Mouse (Mus musculus) hindbrain, embryonic 15.5 days (tissue): ENCODE results near the gene Vsnl1. TPM values are rescaled to one million over a fixed set of nuclear protein-coding genes. Genes with fewer than 3 reads are reported as not detected.

ENCODE experiments used
- ATAC-seq: fragments of 200-750 bp; cut with Nextera tagmentation; 2 replicates; pipeline ENCODE4 v1.8.0; 2017; ENCODE audit warnings: low read depth, moderate number of reproducible peaks, moderate TSS enrichment; ENCODE audit not compliant: low FRiP score
- H3K27ac ChIP-seq: fragments of 300-500 bp; sonication (generic); replicated peaks from 2 replicates; pipeline ENCODE4 v1.5.1; 2015; ENCODE audit warnings: mild to moderate bottlenecking, inconsistent platforms
- H3K27me3 ChIP-seq: fragments of 300-500 bp; sonication (generic); 2 replicates; pipeline ENCODE4 v1.6.1; 2015; ENCODE audit warnings: control low read depth, inconsistent platforms
- H3K36me3 ChIP-seq: fragments of 300-500 bp; sonication (generic); 2 replicates; pipeline ENCODE4 v1.6.1; 2015; ENCODE audit warnings: control low read depth, inconsistent platforms
- H3K4me1 ChIP-seq: fragments of 300-500 bp; sonication (generic); replicated peaks from 2 replicates; pipeline ENCODE4 v1.6.1; 2015; ENCODE audit warnings: control low read depth, inconsistent platforms
- H3K4me2 ChIP-seq: fragments of 300-500 bp; sonication (generic); 2 replicates; pipeline ENCODE4 v1.6.1; 2015; ENCODE audit warnings: moderate library complexity, mild to moderate bottlenecking, inconsistent platforms
- H3K4me3 ChIP-seq: fragments of 300-500 bp; sonication (generic); 2 replicates; pipeline ENCODE4 v1.5.1; 2015; ENCODE audit warnings: mild to moderate bottlenecking, inconsistent platforms
- H3K9ac ChIP-seq: fragments of 300-500 bp; sonication (generic); 2 replicates; pipeline ENCODE4 v1.6.1; 2015; ENCODE audit warnings: inconsistent platforms
- H3K9me3 ChIP-seq: fragments of 300-500 bp; sonication (generic); 2 replicates; pipeline ENCODE4 v1.6.1; 2016; ENCODE audit warnings: control low read depth, inconsistent platforms
- WGBS: fragments of 180-500 bp; shearing (Covaris S2); methylation state at CpG from one replicate; pipeline ENCODE4 v1.1.7; 2015; 5-methylcytosine and 5-hydroxymethylcytosine counted together
- polyA plus RNA-seq: library from polyadenylated mRNA; unstranded; fragments of >200 nt; fragmentation: Nextera tagmentation; extraction: Ambion mirVana; gene quantifications from 2 replicates; pipeline ENCODE4 v1.2.1, GENCODE M21; 2015

Vsnl1 gene
- polyA plus RNA-seq, 1 experiment from 2014 or later = 123 TPM

DNA sequence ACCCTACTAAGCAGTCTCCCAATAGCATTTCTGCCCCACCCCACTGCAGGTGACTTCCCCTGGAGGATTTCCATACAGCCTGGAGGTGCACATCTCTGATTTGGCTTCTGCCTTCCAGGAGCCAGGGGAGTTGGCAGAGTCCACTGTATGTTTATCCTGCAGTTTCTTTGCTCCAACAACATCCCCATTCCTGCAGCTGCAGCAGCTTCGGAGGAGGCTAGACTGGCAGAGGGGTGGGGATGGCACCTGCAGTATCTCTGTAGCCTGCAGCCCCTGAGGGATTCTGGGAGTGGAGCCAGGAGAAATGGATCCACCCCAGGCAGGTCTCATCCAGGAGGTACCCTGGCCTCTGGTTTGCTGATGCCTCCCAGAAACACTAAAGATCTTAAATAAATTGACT, 2.7 kb downstream of the Vsnl1 start:
- no peaks in the 10 kb centered on the region for H3K9me3 ChIP-seq
- no peaks in the 10 kb centered on the region for H3K27me3 ChIP-seq
- peaks cover 23% of the 10 kb centered on the region for H3K4me1 ChIP-seq
- 0 out of 2 replicates have a peak overlapping the region, but pooled peaks have one; percentile 14 for H3K4me3 ChIP-seq
- ATAC-seq = no peak
- peak overlapping the region; percentile 14 for H3K9ac ChIP-seq
- no peak overlapping the region for H3K27ac ChIP-seq
- WGBS = 55% methylated on average over 1 of the region's 1 CpGs
- no peaks in the 10 kb centered on the region for H3K36me3 ChIP-seq
- peak overlapping the region; percentile 92 for H3K4me2 ChIP-seq

DNA sequence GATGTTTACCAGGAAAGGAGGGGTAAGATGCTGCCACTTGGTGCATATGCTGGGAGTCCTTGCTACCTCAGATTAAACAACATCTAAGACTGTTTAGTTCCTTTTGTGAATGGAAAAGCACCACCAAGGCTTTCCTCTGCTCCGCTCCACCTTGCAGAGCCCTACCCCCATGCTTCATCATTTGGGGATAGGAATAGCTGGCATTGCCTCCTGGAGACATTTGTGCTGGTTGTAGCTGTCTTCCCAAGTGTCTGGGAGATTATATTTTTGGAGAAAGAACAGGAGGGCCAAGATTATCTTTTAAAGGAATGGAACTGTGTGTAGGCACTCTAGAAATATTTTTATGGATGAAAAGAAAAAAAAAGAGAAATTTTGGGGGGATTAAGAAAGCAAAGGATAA, 3.3 kb downstream of the Vsnl1 start:
- Histone ChIP-seq H3K4me3 (no peak overlapping the region), H3K27ac (no peak overlapping the region), H3K9ac (no peak overlapping the region), H3K4me1 (peaks cover 23% of the 10 kb centered on the region), H3K36me3 (no peaks in the 10 kb centered on the region), H3K4me2 (peak overlapping the region; percentile 92), H3K9me3 (no peaks in the 10 kb centered on the region), H3K27me3 (no peaks in the 10 kb centered on the region)
- 94% methylated on average over 1 of the region's 1 CpGs for WGBS
- no peak for ATAC-seq

DNA sequence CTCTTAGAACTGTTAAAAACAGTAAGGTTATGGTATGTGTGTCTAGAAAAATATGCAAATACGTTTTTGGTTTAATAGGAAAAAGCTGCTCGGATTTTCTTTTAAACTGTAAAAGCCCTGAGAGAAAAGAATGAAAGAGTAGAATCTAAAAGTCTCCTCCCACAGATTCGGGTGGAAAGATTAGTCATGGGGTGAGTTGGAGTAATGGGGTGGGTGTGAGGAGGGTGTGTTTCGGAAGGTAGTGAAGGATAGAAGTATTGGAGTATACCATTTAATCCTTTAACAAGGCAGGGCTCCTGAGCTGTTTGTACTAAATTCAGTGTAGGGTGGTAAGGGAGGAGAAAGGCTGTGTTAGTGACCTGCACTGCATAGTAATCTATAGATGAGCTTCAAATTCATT, 9.0 kb downstream of the Vsnl1 start:
- H3K27me3 ChIP-seq = no peaks in the 10 kb centered on the region
- ATAC-seq = no peak
- no peaks in the 10 kb centered on the region for H3K4me1 ChIP-seq

DNA sequence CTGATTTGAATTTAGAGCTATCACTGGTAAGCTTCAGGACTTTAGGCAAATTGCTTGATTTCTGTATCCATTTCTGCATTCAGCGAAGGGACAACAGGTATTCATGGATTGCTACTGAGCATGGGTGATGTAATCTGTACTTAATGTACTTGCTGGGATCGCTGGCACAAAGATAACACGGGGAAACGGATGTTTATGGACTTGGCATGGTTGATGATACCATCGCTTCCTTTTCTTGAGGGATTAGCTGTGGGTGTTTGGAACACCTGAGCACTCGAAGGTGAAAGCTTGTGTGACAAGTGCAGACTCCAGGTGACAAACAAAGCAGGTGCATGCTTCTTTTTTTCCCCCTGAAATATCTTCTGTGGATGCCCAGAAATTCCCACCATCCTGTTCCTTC, 18.3 kb downstream of the Vsnl1 start:
- no peak overlapping the region for H3K27ac ChIP-seq
- H3K4me2 ChIP-seq = no peak overlapping the region
- no peak overlapping the region for H3K4me3 ChIP-seq
- no peaks in the 10 kb centered on the region for H3K36me3 ChIP-seq
- no peak for ATAC-seq
- H3K9ac ChIP-seq = no peak overlapping the region
- H3K4me1 ChIP-seq = no peaks in the 10 kb centered on the region
- WGBS = 81% methylated on average over 6 of the region's 6 CpGs
- H3K27me3 ChIP-seq = no peaks in the 10 kb centered on the region
- H3K9me3 ChIP-seq = no peaks in the 10 kb centered on the region

More for the DNA sequence above, 9.0 kb downstream of the Vsnl1 start:
- Histone ChIP-seq H3K4me2 (no peak overlapping the region), H3K27ac (no peak overlapping the region), H3K36me3 (no peaks in the 10 kb centered on the region), H3K4me3 (no peak overlapping the region), H3K9me3 (no peaks in the 10 kb centered on the region), H3K9ac (no peak overlapping the region)
- 76% methylated on average over 4 of the region's 4 CpGs for WGBS

- Histone ChIP-seq H3K4me1 (no peaks in the 10 kb centered on the region), H3K9ac (no peak overlapping the region)
- ATAC-seq = no peak
These were observed 28.7 kb downstream of the Vsnl1 start for GRCm38 (mm10) chr12:11407679-11408078.

GRCm38 (mm10) chr12:11398791-11399190, 37.6 kb downstream of the Vsnl1 start:
- Histone ChIP-seq H3K27me3 (no peaks in the 10 kb centered on the region), H3K36me3 (no peaks in the 10 kb centered on the region), H3K27ac (no peak overlapping the region), H3K4me3 (no peak overlapping the region), H3K4me2 (no peak overlapping the region), H3K9me3 (no peaks in the 10 kb centered on the region), H3K9ac (no peak overlapping the region), H3K4me1 (no peaks in the 10 kb centered on the region)
- no peak for ATAC-seq
- WGBS = 93% methylated on average over 6 of the region's 6 CpGs

More at GRCm38 (mm10) chr12:11407679-11408078, 28.7 kb downstream of the Vsnl1 start:
- no peaks in the 10 kb centered on the region for H3K27me3 ChIP-seq
- no peaks in the 10 kb centered on the region for H3K9me3 ChIP-seq
- H3K4me3 ChIP-seq = no peak overlapping the region
- no peaks in the 10 kb centered on the region for H3K36me3 ChIP-seq
- no peak overlapping the region for H3K4me2 ChIP-seq
- 89% methylated on average over 4 of the region's 4 CpGs for WGBS
- H3K27ac ChIP-seq = no peak overlapping the region

DNA sequence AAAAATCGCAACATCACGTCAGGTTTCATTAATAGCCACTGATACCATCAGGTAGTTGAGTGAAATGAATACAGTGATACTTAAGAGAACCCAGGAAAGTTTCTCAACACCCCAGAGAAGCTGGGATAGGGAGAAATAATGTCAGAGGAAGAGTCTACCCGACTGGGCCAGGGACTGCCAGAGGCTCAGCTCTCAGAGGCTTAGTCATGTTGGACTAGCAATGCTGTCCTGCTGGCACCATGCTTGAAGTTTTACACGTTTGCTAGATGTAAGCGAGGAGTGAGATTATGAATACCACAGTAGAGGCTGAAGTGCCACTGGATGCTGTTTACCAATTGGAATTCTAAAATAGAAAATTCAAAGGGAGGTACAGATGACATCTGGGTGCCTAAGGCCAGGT, 39.4 kb downstream of the Vsnl1 start:
- Histone ChIP-seq H3K27me3 (no peaks in the 10 kb centered on the region), H3K36me3 (no peaks in the 10 kb centered on the region), H3K27ac (no peak overlapping the region), H3K4me1 (no peaks in the 10 kb centered on the region), H3K9me3 (no peaks in the 10 kb centered on the region), H3K4me3 (no peak overlapping the region), H3K4me2 (no peak overlapping the region), H3K9ac (no peak overlapping the region)
- no peak for ATAC-seq
- 89% methylated on average over 5 of the region's 5 CpGs for WGBS

DNA sequence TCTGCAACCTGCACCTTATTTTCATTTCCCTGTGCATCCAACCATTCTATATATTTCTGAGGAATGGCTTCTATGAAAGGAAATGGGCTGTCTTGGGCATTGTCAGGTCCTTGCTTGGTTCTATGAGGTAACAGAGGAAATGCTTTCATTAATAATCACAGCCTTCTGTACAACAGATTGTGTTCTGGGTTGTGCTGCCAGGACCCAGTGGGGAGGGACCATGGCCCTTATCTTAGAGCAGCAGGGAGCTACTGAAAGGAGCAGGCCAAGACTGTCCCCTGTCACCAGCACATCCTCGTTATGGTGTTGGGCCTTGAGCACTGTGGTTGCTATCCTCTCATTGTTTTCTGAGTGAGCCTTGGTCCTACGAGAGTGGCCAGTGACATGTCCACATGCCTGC, 40.9 kb downstream of the Vsnl1 start:
- 66% methylated on average over 2 of the region's 2 CpGs for WGBS
- no peaks in the 10 kb centered on the region for H3K36me3 ChIP-seq
- no peaks in the 10 kb centered on the region for H3K4me1 ChIP-seq
- ATAC-seq = no peak
- H3K4me2 ChIP-seq = no peak overlapping the region
- H3K9me3 ChIP-seq = no peaks in the 10 kb centered on the region
- no peak overlapping the region for H3K4me3 ChIP-seq
- H3K9ac ChIP-seq = no peak overlapping the region
- no peak overlapping the region for H3K27ac ChIP-seq
- H3K27me3 ChIP-seq = no peaks in the 10 kb centered on the region

- WGBS = 37% methylated on average over 1 of the region's 1 CpGs
- H3K9ac ChIP-seq = no peak overlapping the region
These were observed 43.9 kb downstream of the Vsnl1 start for GRCm38 (mm10) chr12:11392525-11392924.

GRCm38 (mm10) chr12:11391244-11391949, 45.0 kb downstream of the Vsnl1 start:
- no peak overlapping the region for H3K27ac ChIP-seq
- H3K4me1 ChIP-seq = no peaks in the 10 kb centered on the region
- no peak overlapping the region for H3K9ac ChIP-seq
- H3K27me3 ChIP-seq = no peaks in the 10 kb centered on the region
- ATAC-seq = peak; percentile 65
- no peak overlapping the region for H3K4me2 ChIP-seq
- WGBS = 66% methylated on average over 7 of the region's 7 CpGs
- no peaks in the 10 kb centered on the region for H3K9me3 ChIP-seq
- H3K4me3 ChIP-seq = no peak overlapping the region
- H3K36me3 ChIP-seq = no peaks in the 10 kb centered on the region

More at GRCm38 (mm10) chr12:11392525-11392924, 43.9 kb downstream of the Vsnl1 start:
- H3K27me3 ChIP-seq = no peaks in the 10 kb centered on the region
- H3K36me3 ChIP-seq = no peaks in the 10 kb centered on the region
- no peak overlapping the region for H3K4me3 ChIP-seq
- H3K27ac ChIP-seq = no peak overlapping the region
- no peaks in the 10 kb centered on the region for H3K4me1 ChIP-seq
- H3K4me2 ChIP-seq = no peak overlapping the region
- no peaks in the 10 kb centered on the region for H3K9me3 ChIP-seq
- no peak for ATAC-seq

DNA sequence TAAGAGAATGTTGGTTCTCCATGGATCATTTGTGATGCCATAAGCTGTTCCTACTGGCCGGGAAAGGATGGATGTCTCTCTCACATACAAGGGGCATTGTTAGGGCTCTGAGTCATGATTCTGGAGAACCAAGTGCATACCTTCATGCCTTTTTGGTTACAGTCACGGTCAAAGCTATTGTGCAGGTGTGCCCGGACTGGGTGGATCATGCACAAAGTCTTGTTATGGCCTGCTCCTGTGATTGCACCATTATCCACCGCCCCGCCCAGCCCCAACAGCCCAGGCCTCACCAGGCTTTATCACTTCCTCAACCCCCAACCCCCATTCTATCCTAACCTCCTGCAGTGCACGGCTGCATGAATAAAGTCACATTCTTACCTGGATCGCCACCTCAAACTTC, 47.3 kb downstream of the Vsnl1 start:
- Histone ChIP-seq H3K9me3 (no peaks in the 10 kb centered on the region), H3K27ac (no peak overlapping the region), H3K4me1 (no peaks in the 10 kb centered on the region), H3K9ac (no peak overlapping the region), H3K27me3 (no peaks in the 10 kb centered on the region), H3K36me3 (no peaks in the 10 kb centered on the region), H3K4me3 (no peak overlapping the region), H3K4me2 (no peak overlapping the region)
- no peak for ATAC-seq
- WGBS = 88% methylated on average over 7 of the region's 7 CpGs

GRCm38 (mm10) chr12:11384754-11385153, 51.7 kb downstream of the Vsnl1 start:
- ATAC-seq = no peak
- Histone ChIP-seq H3K4me3 (no peak overlapping the region), H3K9me3 (no peaks in the 10 kb centered on the region), H3K27me3 (no peaks in the 10 kb centered on the region), H3K4me1 (no peaks in the 10 kb centered on the region), H3K9ac (no peak overlapping the region), H3K27ac (no peak overlapping the region), H3K36me3 (no peaks in the 10 kb centered on the region), H3K4me2 (no peak overlapping the region)
- 94% methylated on average over 1 of the region's 1 CpGs for WGBS

- no peak overlapping the region for H3K4me2 ChIP-seq
- no peak overlapping the region for H3K9ac ChIP-seq
- no peak for ATAC-seq
- no peak overlapping the region for H3K4me3 ChIP-seq
- no peaks in the 10 kb centered on the region for H3K4me1 ChIP-seq
- H3K36me3 ChIP-seq = no peaks in the 10 kb centered on the region
- H3K9me3 ChIP-seq = no peaks in the 10 kb centered on the region
- H3K27ac ChIP-seq = no peak overlapping the region
- 85% methylated on average over 2 of the region's 2 CpGs for WGBS
- no peaks in the 10 kb centered on the region for H3K27me3 ChIP-seq
These were observed 57.0 kb downstream of the Vsnl1 start for GRCm38 (mm10) chr12:11379396-11379795.
